Mouse (Mus musculus) layer of hippocampus, postnatal 36 days (tissue): ENCODE measurements at regions not wholly inside any gene's neighbourhood (a gene's known extent, or its start where the extent isn't known, plus 50 kb on each side); places are given as distances from the start of the nearest gene placed in this dataset.
"Not testable (repeated sequence)": the region's sequence is repeated elsewhere in the genome, so short reads cannot be mapped to it uniquely, and the experiment has no call there.

Experiments used
- DNase-seq, 2 experiments: peaks; one replicate each; pipeline ENCODE4 v3.0.0; 2022

DNA sequence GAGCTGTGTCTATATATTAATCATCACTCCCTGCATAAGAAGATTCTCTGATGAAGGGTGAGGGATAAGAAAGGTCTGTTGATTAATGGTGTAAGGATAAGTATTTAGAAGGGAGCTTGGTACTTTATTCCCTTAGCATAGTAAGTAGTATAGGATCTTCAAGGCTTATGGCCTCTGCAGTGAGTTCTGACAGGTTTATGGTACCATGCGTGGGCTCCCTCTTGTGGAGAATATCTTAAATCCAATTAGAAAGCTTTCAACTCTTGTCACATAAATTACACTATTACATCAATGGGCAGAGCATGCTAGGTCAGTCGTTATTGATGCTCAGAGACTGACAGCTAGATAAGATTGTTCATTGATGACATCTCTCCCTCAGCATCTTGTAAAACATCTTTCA lies 112.7 kb upstream of the Grin3a start:
- DNase-seq, result no peak

DNA sequence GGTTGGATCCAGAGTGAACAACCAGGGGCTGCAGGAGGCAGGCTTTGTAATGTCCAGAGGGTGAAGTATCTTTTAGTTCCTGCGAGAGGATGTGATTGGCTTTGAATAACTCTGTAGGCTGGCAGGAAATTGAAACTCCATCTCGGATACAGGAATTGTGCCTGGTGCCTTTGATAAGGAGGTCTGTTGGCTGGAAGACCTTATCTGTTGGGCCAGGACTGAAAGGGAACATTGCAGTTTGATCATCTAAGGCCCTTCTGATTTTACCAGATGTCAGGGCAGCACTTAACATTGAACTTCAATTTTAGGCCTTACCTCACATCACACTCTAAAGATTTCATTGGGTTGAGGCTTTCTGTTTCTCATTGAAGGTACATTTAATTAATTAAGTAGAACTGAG lies 111.3 kb upstream of the Grin3a start:
- DNase-seq, result no peak

DNA sequence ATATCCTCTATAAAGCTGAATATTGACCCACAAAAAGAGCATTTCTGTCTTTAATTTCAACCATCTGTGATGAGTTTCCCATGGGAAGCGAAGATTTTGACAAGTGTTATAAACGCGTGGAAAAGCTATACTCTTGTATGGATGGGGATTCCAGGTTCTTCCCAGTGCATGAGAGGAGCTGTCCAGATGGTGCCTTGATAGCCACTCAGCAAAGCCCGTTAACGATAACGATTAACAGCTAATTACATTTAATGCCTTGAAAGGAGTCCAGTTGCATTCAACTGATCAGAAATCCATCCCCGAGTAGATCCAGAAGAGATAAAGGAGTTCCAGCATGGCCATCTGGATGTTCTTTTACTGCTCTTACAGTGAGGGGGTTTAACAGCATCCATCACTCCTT lies 100.8 kb upstream of the Grin3a start:
- DNase-seq, result no peak

DNA sequence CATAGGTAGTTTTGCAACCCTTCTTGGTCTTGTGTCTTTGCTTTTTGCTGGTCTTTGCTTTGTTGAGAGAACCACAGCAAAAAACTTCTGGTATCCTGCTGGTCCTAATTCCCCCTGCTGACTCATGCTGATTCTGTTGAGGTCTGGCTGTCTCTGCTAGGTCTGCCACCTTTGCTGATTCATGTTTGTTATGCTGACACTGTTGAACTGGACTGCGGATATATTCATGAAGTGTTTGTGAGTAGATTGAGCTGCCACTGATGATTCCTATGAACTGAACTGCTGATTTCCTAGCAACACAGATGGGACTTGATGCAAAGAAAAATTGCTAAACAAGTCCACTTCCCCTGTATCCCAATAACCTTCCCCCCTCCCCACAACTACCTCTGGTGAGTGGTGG lies 91.9 kb upstream of the Grin3a start:
- no peak for DNase-seq

DNA sequence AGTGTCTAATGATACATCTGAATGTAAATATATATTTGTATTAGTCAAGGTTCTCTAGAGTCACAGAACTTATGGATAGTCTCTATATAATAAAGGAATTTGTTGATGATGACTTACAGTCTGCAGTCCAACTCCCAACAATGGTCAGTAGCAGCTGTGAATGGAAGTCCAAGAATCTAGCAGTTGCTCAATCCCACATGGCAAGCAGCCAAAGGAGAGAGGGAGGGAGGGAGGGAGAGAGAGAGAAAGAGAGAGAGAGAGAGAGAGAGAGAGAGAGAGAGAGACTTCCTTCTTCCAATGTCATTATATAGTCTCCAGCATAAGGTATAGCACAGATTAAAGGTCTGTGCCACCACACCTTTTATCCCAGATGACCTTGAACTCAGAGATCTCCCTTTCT lies 84.1 kb upstream of the Grin3a start:
- not testable (repeated sequence) for DNase-seq

DNA sequence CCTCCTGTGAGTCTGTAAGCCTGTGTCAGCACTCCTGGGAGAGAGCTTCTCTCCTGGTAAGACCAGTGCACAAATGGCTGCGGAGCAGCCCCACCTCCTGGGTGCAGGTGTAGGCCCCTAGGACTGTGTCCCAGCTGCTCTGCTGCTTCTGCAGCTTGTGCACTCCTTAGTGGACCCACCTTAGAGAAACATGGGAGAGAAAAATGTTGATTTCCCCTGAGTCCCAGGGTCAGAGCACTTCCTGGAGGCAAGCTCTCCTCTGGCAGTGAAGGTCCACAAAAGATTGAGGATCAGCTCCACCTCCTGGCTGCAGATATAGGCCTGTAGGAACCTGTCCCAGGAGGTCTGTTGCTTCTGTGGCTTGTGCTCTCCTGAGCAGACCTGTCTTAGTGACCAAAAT lies 81.5 kb upstream of the Grin3a start:
- DNase-seq, result no peak

DNA sequence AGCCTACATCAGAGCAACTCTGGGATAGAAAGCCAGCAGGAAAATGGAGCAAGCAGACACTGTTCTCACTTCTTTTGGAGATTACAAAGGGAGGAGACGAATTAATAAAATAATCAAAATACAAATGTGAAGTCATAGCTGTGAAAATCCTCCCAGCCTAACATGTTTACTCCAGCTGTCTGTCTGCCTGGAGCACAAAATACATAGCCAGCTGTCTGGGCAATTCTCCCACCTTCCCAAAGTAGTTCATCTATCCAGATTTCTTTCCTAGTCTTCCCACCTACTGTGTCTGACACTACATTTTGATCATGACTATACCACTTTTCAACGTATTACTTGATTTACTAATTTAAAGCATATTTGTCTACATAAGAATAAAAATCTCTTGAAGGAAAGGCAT lies 68.7 kb upstream of the Grin3a start:
- DNase-seq, result no peak

DNA sequence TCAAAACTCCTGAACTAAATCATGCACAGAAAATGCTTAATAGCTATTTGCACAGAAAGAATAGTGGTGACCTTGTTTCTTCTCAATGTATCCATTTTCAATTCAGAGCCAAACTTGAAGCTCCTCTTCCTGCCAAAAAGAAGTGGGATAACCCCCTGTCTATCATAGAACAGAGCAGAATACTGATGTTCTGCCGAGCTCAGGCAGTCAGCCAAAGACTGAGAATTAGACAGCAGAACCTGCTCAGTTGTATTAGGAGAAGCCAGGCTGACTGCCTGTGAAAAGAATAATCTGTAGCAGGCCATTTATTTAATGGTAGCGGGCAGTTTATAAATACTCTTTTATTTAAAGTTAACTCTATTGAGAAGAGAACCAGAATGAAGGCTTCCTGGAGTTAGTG lies 68.1 kb upstream of the Grin3a start:
- peak; percentile 50 to 58 for DNase-seq
